Mouse (Mus musculus): ENCODE measurements around the gene Pstpip1. TPM values are rescaled to one million over a fixed set of nuclear protein-coding genes. Genes with fewer than 3 reads are reported as not detected.
A peak's percentile ranks its signal among the peaks of the same experiment; 100 is the strongest.

Pstpip1 gene
- polyA plus RNA-seq, 1 experiment from 2014 or later = 0.68 TPM

- 0 out of 2 replicates have a peak overlapping the region, but pooled peaks have one; percentile 51 for H3K4me3 ChIP-seq
- DNase-seq (ENCODE audit: extremely low spot score, low spot score) = no peak
- no peaks in the 10 kb centered on the region for H3K9me3 ChIP-seq
- H3K36me3 ChIP-seq (replicated peaks) = no peaks in the 10 kb centered on the region
- H3K4me1 ChIP-seq = peaks cover 16% of the 10 kb centered on the region
- 79% methylated on average over 5 of the region's 5 CpGs for WGBS
- H3K27me3 ChIP-seq (ENCODE audit: poor library complexity, severe bottlenecking) = peaks cover 18% of the 10 kb centered on the region
- H3K27ac ChIP-seq = no peak overlapping the region
Measured at GRCm38 (mm10) chr9:56118091-56118490, 28.3 kb downstream of the Pstpip1 start.

DNA sequence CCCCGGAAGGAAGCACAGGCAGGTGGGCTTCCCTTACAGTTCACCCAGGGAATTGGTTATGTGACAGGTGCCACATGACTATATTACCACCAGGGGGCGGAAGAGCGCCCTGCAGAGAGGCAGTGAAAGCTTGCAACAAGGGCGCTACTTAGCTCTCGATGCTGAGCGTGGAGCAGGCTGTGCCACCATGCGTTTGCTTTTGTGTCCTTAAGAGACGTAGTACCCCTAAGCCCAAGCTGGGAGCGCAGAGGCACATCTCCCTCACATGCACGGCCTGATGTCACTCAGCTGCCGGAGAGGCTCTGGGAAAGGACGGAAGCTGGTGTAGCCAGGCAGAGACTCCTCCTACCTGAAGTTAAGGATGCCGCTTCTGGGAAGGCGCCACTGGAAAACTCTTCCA, 28.8 kb downstream of the Pstpip1 start:
- Histone ChIP-seq H3K4me3 (peak overlapping the region; percentile 51), H3K27me3 (ENCODE audit: poor library complexity, severe bottlenecking) (peaks cover 18% of the 10 kb centered on the region), H3K36me3 (replicated peaks) (no peaks in the 10 kb centered on the region), H3K9me3 (no peaks in the 10 kb centered on the region), H3K27ac (peak overlapping the region; percentile 70), H3K4me1 (peaks cover 16% of the 10 kb centered on the region)
- 6% methylated on average over 14 of the region's 14 CpGs for WGBS
- peak; percentile 73 for DNase-seq (ENCODE audit: extremely low spot score, low spot score)

DNA sequence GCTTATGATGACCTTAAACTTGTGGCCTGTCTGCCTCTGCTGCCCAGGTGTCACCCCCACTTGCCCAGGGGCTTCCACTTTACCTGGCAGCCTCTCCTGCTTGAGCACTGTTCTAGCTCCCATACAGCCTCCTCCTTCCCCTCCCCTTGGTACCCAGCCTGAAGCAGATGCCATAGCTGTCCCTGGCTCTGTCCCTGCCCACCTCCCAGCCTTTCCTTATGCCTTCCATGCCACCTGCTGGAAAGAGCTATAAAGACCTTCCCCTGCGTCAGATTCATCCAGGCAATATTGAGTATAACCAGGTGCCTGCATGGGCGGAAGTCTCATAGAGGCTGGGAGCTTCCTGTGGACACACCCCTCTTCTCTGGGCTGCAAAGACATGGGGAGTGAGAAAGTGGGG, 29.9 kb downstream of the Pstpip1 start:
- DNase-seq (ENCODE audit: extremely low spot score, low spot score) = no peak
- Histone ChIP-seq H3K27ac (no peak overlapping the region), H3K4me3 (no peak overlapping the region), H3K27me3 (ENCODE audit: poor library complexity, severe bottlenecking) (peaks cover 18% of the 10 kb centered on the region), H3K36me3 (replicated peaks) (no peaks in the 10 kb centered on the region), H3K4me1 (peaks cover 22% of the 10 kb centered on the region), H3K9me3 (no peaks in the 10 kb centered on the region)
- WGBS = 79% methylated on average over 2 of the region's 2 CpGs

- 0 out of 2 replicates have a peak overlapping the region, but pooled peaks have one; percentile 30 for H3K27ac ChIP-seq
- WGBS = 29% methylated on average over 7 of the region's 7 CpGs
Measured at GRCm38 (mm10) chr9:56121097-56121496, 31.3 kb downstream of the Pstpip1 start.

GRCm38 (mm10) chr9:56122973-56123372, 33.2 kb downstream of the Pstpip1 start:
- WGBS = 86% methylated on average over 8 of the region's 8 CpGs
- H3K4me3 ChIP-seq = no peak overlapping the region
- no peak for DNase-seq (ENCODE audit: extremely low spot score, low spot score)
- no peaks in the 10 kb centered on the region for H3K9me3 ChIP-seq
- H3K27me3 ChIP-seq (ENCODE audit: poor library complexity, severe bottlenecking) = peaks cover 18% of the 10 kb centered on the region
- H3K4me1 ChIP-seq = peaks cover 29% of the 10 kb centered on the region
- peaks cover 17% of the 10 kb centered on the region for H3K36me3 ChIP-seq (replicated peaks)
- H3K27ac ChIP-seq = no peak overlapping the region

More at GRCm38 (mm10) chr9:56121097-56121496, 31.3 kb downstream of the Pstpip1 start:
- H3K27me3 ChIP-seq (ENCODE audit: poor library complexity, severe bottlenecking) = peaks cover 18% of the 10 kb centered on the region
- peak; percentile 50 for DNase-seq (ENCODE audit: extremely low spot score, low spot score)
- no peaks in the 10 kb centered on the region for H3K36me3 ChIP-seq (replicated peaks)
- peaks cover 29% of the 10 kb centered on the region for H3K4me1 ChIP-seq
- no peaks in the 10 kb centered on the region for H3K9me3 ChIP-seq
- H3K4me3 ChIP-seq = no peak overlapping the region

- DNase-seq (ENCODE audit: extremely low spot score, low spot score) = no peak
- no peak overlapping the region for H3K4me3 ChIP-seq
- H3K27ac ChIP-seq = no peak overlapping the region
- H3K9me3 ChIP-seq = no peaks in the 10 kb centered on the region
- H3K4me1 ChIP-seq = peaks cover 25% of the 10 kb centered on the region
- 88% methylated on average over 7 of the region's 7 CpGs for WGBS
- peaks cover 18% of the 10 kb centered on the region for H3K27me3 ChIP-seq (ENCODE audit: poor library complexity, severe bottlenecking)
- peaks cover 23% of the 10 kb centered on the region for H3K36me3 ChIP-seq (replicated peaks)
Measured at GRCm38 (mm10) chr9:56123613-56124012, 33.9 kb downstream of the Pstpip1 start.

- WGBS = 31% methylated on average over 11 of the region's 11 CpGs
- Histone ChIP-seq H3K9me3 (no peaks in the 10 kb centered on the region), H3K27me3 (ENCODE audit: poor library complexity, severe bottlenecking) (peaks cover 11% of the 10 kb centered on the region), H3K4me1 (peaks cover 17% of the 10 kb centered on the region), H3K36me3 (replicated peaks) (peaks cover 33% of the 10 kb centered on the region), H3K27ac (0 out of 2 replicates have a peak overlapping the region, but pooled peaks have one; percentile 25), H3K4me3 (no peak overlapping the region)
- DNase-seq (ENCODE audit: extremely low spot score, low spot score) = no peak
Measured at GRCm38 (mm10) chr9:56124561-56124960, 34.8 kb downstream of the Pstpip1 start.

DNA sequence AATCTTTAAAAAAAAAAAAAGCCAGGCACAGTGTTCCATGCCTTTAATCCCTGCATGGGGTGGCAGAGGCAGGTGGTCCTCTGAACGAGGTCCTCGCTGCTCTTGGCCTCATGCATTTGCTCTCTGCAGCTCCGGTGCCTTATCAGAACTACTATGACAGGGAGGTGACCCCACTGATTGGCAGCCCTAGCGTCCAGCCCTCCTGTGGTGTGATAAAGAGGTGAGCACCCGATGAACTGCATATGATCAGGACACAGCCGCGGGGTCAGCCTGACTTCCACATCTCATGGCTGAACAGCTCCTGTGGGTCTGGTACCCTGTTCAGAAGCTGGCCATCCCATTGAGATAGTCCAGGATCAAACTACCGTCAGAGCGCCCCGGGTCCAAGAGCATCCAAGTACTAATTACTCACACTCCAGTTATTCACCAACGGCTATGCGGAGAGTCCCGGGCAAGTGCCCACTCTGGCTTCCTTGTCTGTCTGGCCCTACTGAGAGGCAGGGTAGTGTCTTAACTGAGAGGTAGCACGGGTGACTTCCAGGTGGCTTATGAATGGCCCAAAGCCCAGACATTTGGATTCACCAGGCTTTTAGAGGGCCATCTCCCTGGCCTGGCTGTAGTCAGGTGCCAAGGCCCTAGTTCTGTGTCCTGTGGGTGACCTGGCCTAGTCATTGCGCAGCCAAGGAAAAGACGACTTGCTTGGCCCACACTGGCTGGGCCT, 36.9 kb downstream of the Pstpip1 start:
- H3K9me3 ChIP-seq = no peaks in the 10 kb centered on the region
- DNase-seq (ENCODE audit: extremely low spot score, low spot score) = no peak
- H3K4me3 ChIP-seq = no peak overlapping the region
- H3K36me3 ChIP-seq (replicated peaks) = peaks cover 53% of the 10 kb centered on the region
- peaks cover 13% of the 10 kb centered on the region for H3K4me1 ChIP-seq
- 92% methylated on average over 16 of the region's 16 CpGs for WGBS
- H3K27me3 ChIP-seq (ENCODE audit: poor library complexity, severe bottlenecking) = no peaks in the 10 kb centered on the region
- no peak overlapping the region for H3K27ac ChIP-seq

DNA sequence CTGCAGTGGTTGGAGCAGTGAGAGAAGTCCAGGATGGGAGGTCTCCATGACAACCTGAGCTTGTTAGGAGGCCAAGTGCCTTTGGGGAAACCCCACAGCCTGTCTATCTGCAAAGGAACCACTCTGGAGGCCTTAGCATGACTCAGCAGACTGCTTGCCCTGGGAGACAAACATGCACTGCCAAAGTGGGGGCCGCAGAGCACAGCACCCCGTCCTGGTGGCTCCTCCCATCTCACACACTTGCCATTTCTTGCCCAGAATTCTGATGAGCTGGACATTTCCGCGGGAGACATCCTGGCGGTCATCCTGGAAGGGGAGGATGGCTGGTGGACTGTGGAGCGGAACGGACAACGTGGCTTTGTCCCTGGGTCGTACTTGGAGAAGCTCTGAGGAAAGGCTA, 38.6 kb downstream of the Pstpip1 start:
- no peak overlapping the region for H3K27ac ChIP-seq
- H3K4me3 ChIP-seq = no peak overlapping the region
- H3K4me1 ChIP-seq = peaks cover 13% of the 10 kb centered on the region
- DNase-seq (ENCODE audit: extremely low spot score, low spot score) = no peak
- peaks cover 70% of the 10 kb centered on the region for H3K36me3 ChIP-seq (replicated peaks)
- H3K9me3 ChIP-seq = no peaks in the 10 kb centered on the region
- WGBS = 90% methylated on average over 9 of the region's 9 CpGs
- no peaks in the 10 kb centered on the region for H3K27me3 ChIP-seq (ENCODE audit: poor library complexity, severe bottlenecking)

- Histone ChIP-seq H3K4me3 (no peak overlapping the region), H3K27ac (no peak overlapping the region), H3K27me3 (ENCODE audit: poor library complexity, severe bottlenecking) (no peaks in the 10 kb centered on the region), H3K36me3 (replicated peaks) (peaks cover 86% of the 10 kb centered on the region), H3K4me1 (peaks cover 4% of the 10 kb centered on the region), H3K9me3 (no peaks in the 10 kb centered on the region)
- WGBS = 94% methylated on average over 3 of the region's 3 CpGs
- DNase-seq (ENCODE audit: extremely low spot score, low spot score) = no peak
Measured at GRCm38 (mm10) chr9:56129951-56130350, 40.2 kb downstream of the Pstpip1 start.

GRCm38 (mm10) chr9:56130536-56130935, 40.8 kb downstream of the Pstpip1 start:
- H3K27me3 ChIP-seq (ENCODE audit: poor library complexity, severe bottlenecking) = no peaks in the 10 kb centered on the region
- no peak overlapping the region for H3K4me3 ChIP-seq
- no peak for DNase-seq (ENCODE audit: extremely low spot score, low spot score)
- peaks cover 92% of the 10 kb centered on the region for H3K36me3 ChIP-seq (replicated peaks)
- H3K4me1 ChIP-seq = no peaks in the 10 kb centered on the region; the same call in 1 of the 2 replicates
- no peaks in the 10 kb centered on the region for H3K9me3 ChIP-seq
- H3K27ac ChIP-seq = no peak overlapping the region
- 82% methylated on average over 4 of the region's 4 CpGs for WGBS

- H3K4me1 ChIP-seq = no peaks in the 10 kb centered on the region
- H3K27ac ChIP-seq = no peak overlapping the region
- no peaks in the 10 kb centered on the region for H3K9me3 ChIP-seq
- DNase-seq (ENCODE audit: extremely low spot score, low spot score) = no peak
- no peak overlapping the region for H3K4me3 ChIP-seq
- H3K27me3 ChIP-seq (ENCODE audit: poor library complexity, severe bottlenecking) = no peaks in the 10 kb centered on the region
- 90% methylated on average over 10 of the region's 10 CpGs for WGBS
- peaks cover 100% of the 10 kb centered on the region for H3K36me3 ChIP-seq (replicated peaks)
Measured at GRCm38 (mm10) chr9:56131813-56132525, 42.2 kb downstream of the Pstpip1 start.

DNA sequence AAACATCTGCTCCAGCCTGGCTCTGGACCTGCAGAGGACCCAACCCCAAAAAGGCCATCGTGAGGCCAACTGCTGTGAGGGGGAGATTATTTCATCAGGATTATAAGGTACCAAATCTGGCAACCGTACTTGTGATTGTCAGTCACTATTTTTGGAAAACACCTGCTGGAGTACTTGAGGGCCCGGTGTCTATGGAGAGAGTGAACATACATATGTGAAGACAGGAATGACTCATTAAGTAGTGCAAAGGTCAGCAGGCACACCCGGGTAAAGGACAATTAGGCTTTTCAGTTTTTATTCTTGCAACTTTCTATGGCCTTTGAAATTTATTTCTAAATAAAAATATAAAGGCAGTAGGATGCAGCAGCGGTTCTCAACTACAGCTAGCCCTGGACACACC, 44.2 kb downstream of the Pstpip1 start:
- 88% methylated on average over 5 of the region's 5 CpGs for WGBS
- Histone ChIP-seq H3K27ac (no peak overlapping the region), H3K9me3 (no peaks in the 10 kb centered on the region), H3K4me1 (no peaks in the 10 kb centered on the region), H3K27me3 (ENCODE audit: poor library complexity, severe bottlenecking) (no peaks in the 10 kb centered on the region), H3K36me3 (replicated peaks) (peaks cover 99% of the 10 kb centered on the region), H3K4me3 (no peak overlapping the region)
- no peak for DNase-seq (ENCODE audit: extremely low spot score, low spot score)

All from forebrain, embryonic 10.5 days (tissue).